Mouse (Mus musculus) stomach, embryonic 16.5 days (tissue): ENCODE results near the gene Sephs1. TPM values are rescaled to one million over a fixed set of nuclear protein-coding genes. Genes with fewer than 3 reads are reported as not detected.

Experiments used
- ATAC-seq: fragments of 200-750 bp; cut with Nextera tagmentation; 2 replicates; pipeline ENCODE4 v1.8.0; 2017; ENCODE audit warnings: moderate number of reproducible peaks, moderate TSS enrichment; ENCODE audit not compliant: insufficient read depth, low FRiP score
- H3K27ac ChIP-seq: fragments of 300-500 bp; sonication (generic); 2 replicates; pipeline ENCODE4 v1.5.1; 2014; ENCODE audit warnings: low read length
- H3K27me3 ChIP-seq: fragments of 300-500 bp; sonication (generic); 2 replicates; pipeline ENCODE4 v1.6.1; 2014; ENCODE audit warnings: low read length, control low read depth, mixed read lengths; ENCODE audit not compliant: control insufficient read depth, insufficient read depth
- H3K36me3 ChIP-seq: fragments of 300-500 bp; sonication (generic); 2 replicates; pipeline ENCODE4 v1.6.1; 2014; ENCODE audit warnings: low read length; ENCODE audit not compliant: control insufficient read depth, insufficient read depth
- H3K4me1 ChIP-seq: fragments of 300-500 bp; sonication (generic); 2 replicates; pipeline ENCODE4 v1.6.1; 2014; ENCODE audit warnings: low read length, control low read depth, mixed read lengths; ENCODE audit not compliant: control insufficient read depth, insufficient read depth
- H3K4me2 ChIP-seq: fragments of 300-500 bp; sonication (generic); 2 replicates; pipeline ENCODE4 v1.6.1; 2014; ENCODE audit warnings: low read depth, low read length, mixed read lengths
- H3K4me3 ChIP-seq: fragments of 300-500 bp; sonication (generic); replicated peaks from 2 replicates; pipeline ENCODE4 v1.5.1; 2014; ENCODE audit warnings: mild to moderate bottlenecking, low read length
- H3K9ac ChIP-seq: fragments of 300-500 bp; sonication (generic); 2 replicates; pipeline ENCODE4 v1.6.1; 2014; ENCODE audit warnings: low read length
- H3K9me3 ChIP-seq: fragments of 300-500 bp; sonication (generic); replicated peaks from 2 replicates; pipeline ENCODE4 v1.6.1; 2016; ENCODE audit warnings: low read length, control low read depth; ENCODE audit not compliant: control insufficient read depth
- WGBS: fragments of 180-500 bp; shearing (Covaris S2); extraction: QIAGEN DNeasy Blood & Tissue Kit; methylation state at CpG from one replicate; pipeline ENCODE4 v1.1.7; 2014; 5-methylcytosine and 5-hydroxymethylcytosine counted together
- polyA plus RNA-seq: library from polyadenylated mRNA; unstranded; fragments of >200 nt; fragmentation: Nextera tagmentation; extraction: Ambion mirVana; gene quantifications from 2 replicates; pipeline ENCODE4 v1.2.1, GENCODE M21; 2015

The Sephs1 gene
- polyA plus RNA-seq, 1 experiment from 2014 or later = 53.0 TPM

DNA sequence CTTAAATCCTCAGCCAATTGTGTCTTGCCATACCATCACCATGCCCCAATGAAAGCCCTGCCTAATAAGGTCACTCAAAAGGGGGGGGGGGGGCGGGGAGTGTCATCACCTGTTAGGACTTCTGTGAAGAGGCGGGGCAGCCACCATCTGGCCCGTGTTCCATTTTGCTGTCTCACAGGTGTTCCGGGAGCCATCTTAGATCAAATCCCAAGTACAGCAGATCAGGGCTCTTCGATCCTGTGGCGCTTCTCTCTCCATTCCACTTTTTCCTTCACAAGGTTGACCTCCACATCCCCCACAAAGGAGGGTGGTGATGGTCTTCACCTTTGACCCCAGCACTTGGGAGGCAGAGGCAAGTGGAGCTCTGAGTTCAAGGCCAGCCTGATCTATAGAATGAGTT, 34.7 kb downstream of the Sephs1 start:
- Histone ChIP-seq H3K27ac (no peak overlapping the region), H3K4me3 (no peak overlapping the region), H3K36me3 (no peaks in the 10 kb centered on the region), H3K4me2 (no peak overlapping the region), H3K27me3 (no peaks in the 10 kb centered on the region), H3K9ac (no peak overlapping the region), H3K4me1 (peaks cover 7% of the 10 kb centered on the region), H3K9me3 (0 out of 2 replicates have a peak, but pooled peaks cover 7% of the 10 kb centered on the region)
- WGBS = 64% methylated on average over 6 of the region's 6 CpGs
- ATAC-seq = no peak

DNA sequence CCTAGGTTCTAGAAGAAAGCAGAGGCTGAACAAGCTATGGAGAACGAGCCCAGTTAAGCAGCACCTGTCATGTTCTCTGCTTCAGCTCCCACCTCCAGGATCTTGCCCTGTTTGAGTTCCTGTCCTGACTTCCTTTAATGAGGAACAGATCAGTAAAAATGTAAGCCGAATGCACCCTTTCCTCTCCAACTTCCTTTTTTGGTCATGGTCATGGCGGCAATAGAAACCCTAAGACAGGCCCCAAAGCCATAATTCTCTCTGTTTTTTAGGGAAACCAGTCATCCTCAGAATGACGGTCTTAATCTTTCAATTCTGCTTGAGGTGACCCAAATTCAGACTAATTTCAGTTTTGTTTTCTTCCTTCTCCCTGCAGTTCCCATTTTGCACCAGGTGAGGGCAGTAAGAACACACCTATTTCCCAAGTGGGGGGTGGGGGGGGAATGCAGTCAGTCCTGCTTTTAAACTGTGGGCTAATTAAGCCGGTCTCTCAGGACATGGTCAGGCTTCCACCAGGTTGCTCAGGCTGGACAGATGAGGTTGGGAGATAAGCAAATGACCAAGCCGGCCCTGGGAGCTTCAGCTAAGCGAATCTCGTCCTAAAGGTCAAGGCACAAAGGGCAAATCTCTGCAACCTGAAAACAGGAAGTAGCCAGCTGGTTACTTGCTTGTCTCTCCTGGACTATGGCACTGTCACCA, 36.1 kb downstream of the Sephs1 start:
- 0 out of 2 replicates have a peak, but pooled peaks cover under 1% of the 10 kb centered on the region for H3K9me3 ChIP-seq
- no peak overlapping the region for H3K27ac ChIP-seq
- peak overlapping the region; percentile 56; the same call in 1 of the 2 replicates for H3K9ac ChIP-seq
- H3K4me2 ChIP-seq = peak overlapping the region; percentile 45; the same call in 1 of the 2 replicates
- peak overlapping the region; percentile 19; the same call in 1 of the 2 replicates for H3K4me3 ChIP-seq
- WGBS = 16% methylated on average over 8 of the region's 8 CpGs
- no peak for ATAC-seq
- H3K27me3 ChIP-seq = no peaks in the 10 kb centered on the region
- no peaks in the 10 kb centered on the region for H3K36me3 ChIP-seq
- peaks cover 7% of the 10 kb centered on the region for H3K4me1 ChIP-seq

DNA sequence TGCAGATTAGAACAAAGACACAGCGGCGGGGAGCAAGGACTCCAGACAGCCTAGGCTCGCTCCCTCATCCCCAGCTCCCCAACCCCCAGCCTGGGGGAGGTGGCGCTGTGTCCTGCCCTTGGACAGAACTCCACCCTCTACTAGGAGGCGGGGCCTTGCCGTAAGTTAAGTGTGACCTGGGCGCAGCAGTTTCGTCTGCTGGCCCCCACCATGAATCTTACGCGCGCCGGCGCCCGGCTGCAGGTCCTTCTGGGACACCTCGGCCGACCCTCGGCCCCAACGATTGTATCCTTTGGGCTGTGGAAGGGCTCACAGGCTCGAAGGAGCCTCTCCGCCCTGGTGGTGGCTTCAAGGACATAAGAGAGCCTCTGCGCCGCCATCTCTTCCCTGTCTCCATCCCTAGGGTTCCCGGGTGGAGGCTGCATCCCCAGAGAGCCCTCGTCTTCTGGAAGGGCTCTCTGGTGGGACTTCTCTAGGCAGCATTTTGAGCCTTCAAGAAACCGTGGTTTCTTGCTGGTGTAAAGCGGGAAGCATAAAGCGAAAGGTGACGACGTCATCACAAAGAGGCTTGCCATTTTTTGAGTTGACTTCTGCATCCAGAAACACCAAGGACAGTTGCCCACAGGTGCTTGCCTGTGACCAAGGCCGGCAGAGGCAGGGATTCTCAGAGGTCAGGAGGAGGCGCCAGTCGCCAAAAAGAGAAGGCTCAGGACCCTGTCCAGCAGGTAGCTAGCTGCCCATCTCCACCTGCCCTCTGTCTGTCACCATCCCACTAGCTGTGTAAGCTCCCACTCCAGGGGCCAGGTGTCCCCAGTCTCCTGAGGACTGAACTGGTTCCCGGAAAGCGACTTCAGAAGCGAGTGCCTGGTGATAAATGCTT, 37.7 kb downstream of the Sephs1 start, which contains the start of gene Phyh:
Phyh (plus strand) TSS at position 160 of the 880 bp plus-strand sequence.
- H3K4me2 ChIP-seq = peak within 1 kb of the TSS; percentile 88
- no peaks in the 10 kb centered on the region for H3K27me3 ChIP-seq
- peak; percentile 92 for ATAC-seq
- H3K27ac ChIP-seq = peak within 1 kb of the TSS; percentile 82
- H3K9me3 ChIP-seq = 0 out of 2 replicates have a peak, but pooled peaks cover 3% of the 10 kb centered on the region
- no peaks in the 10 kb centered on the region for H3K36me3 ChIP-seq
- H3K9ac ChIP-seq = peak within 1 kb of the TSS; percentile 90
- H3K4me1 ChIP-seq = peaks cover 7% of the 10 kb centered on the region
- peak within 1 kb of the TSS; percentile 81 for H3K4me3 ChIP-seq
- 6% methylated on average over 35 of the region's 35 CpGs for WGBS

DNA sequence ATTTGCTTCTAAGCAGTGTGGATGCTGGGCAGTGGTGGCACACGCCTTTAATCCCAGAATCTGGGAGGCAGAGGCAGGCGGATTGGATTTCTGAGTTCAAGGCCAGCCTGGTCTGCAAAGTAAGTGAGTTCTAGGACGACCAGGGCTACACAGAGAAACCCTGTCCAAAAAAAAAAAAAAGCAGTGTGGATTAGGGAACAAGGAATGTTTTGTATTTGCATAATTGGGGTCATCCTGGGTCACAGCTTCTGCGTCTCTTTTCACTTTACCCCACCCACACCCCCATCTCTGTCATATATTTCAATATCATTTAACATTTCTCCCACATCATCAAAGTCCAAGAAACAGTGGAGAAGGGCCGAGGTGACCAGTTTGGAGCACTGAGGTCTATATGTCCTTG, 39.7 kb downstream of the Sephs1 start:
- H3K9me3 ChIP-seq = 0 out of 2 replicates have a peak, but pooled peaks cover 7% of the 10 kb centered on the region
- peaks cover 4% of the 10 kb centered on the region; the same call in 1 of the 2 replicates for H3K36me3 ChIP-seq
- ATAC-seq = no peak
- peaks cover 7% of the 10 kb centered on the region for H3K4me1 ChIP-seq
- H3K27ac ChIP-seq = no peak overlapping the region
- H3K9ac ChIP-seq = no peak overlapping the region
- WGBS = 76% methylated on average over 5 of the region's 5 CpGs
- H3K4me3 ChIP-seq = no peak overlapping the region
- H3K4me2 ChIP-seq = no peak overlapping the region
- H3K27me3 ChIP-seq = no peaks in the 10 kb centered on the region

DNA sequence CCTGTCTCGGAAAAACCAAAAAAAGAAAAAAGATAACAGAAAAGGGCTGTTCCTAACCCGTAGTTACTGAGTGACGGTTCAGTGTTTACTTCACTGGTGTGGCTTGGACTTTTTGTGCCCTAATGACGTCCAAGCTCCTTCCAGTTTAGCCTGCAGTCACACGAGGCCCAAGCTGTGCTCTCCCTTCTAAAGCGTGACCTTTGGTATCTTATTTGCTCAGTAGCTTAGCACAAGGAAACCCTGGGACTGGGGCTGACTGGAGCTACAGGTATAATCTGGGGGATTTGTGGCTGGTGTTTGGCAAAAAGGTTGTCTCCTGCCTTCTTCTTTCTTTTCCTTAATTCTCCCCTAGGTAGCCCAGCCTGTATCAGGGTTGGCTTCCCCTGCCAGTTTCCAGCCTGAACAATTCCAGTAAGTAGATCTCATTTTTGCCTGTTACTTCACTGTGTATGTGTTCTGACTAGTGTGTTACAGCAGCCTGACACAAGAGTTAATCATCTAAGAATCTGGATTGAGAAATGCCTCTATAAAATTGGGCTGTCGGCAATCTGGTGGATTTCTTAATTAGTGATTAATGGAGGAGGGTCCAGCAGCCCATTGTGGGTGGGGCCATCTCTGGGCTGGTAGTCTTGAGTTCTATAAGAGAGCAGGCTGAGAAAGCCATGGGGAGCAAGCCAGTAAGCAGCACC, 41.3 kb downstream of the Sephs1 start:
- Histone ChIP-seq H3K4me1 (peaks cover 6% of the 10 kb centered on the region), H3K4me2 (no peak overlapping the region), H3K27ac (peak overlapping the region; percentile 83), H3K9ac (no peak overlapping the region), H3K4me3 (no peak overlapping the region), H3K9me3 (0 out of 2 replicates have a peak, but pooled peaks cover 7% of the 10 kb centered on the region), H3K36me3 (peaks cover 4% of the 10 kb centered on the region; the same call in 1 of the 2 replicates), H3K27me3 (no peaks in the 10 kb centered on the region)
- peak; percentile 77; the same call in 1 of the 2 replicates for ATAC-seq
- WGBS = 38% methylated on average over 7 of the region's 7 CpGs

DNA sequence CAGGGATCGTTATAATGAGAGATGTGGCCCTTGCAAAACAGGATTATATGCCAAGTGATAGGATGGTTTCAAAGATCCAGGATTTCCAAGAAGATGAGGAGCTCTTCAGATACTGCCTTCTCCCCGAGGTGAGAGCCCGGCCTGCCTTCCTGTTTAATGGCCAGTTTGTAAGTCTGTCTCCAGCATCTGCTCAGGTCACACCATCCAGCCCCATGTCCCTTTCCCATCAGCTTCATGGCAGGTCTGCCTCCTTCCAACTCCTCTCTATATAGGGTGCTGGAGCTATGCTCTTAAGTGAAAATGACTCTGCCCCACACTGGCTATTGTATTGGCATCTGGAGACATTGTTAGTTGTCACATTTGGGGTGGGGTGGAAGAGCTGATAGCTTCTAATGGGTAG, 46.0 kb downstream of the Sephs1 start:
- 86% methylated on average over 3 of the region's 3 CpGs for WGBS
- Histone ChIP-seq H3K4me1 (no peaks in the 10 kb centered on the region), H3K27me3 (no peaks in the 10 kb centered on the region), H3K36me3 (peaks cover 6% of the 10 kb centered on the region), H3K27ac (no peak overlapping the region), H3K4me2 (no peak overlapping the region), H3K9ac (no peak overlapping the region), H3K4me3 (no peak overlapping the region), H3K9me3 (0 out of 2 replicates have a peak, but pooled peaks cover 7% of the 10 kb centered on the region)
- ATAC-seq = no peak

DNA sequence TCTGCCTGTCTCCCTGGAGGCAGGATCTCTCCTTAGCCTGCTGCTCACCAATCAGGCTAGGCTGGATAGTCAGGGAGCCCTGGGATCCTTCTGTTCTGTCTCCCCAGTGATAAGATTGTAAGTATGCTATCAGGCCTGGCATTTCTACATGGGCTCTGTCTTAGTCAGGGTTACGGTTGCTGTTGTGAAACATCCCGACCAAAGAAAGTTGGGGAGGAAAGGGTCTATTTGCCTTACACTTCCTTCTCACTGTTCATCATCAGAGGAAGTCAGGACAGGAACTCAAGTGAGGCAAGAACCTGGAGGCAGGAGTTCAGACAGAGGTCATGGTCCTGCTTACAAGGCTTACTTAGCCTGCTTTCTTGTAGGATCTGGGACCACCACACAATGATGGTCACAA, 47.9 kb downstream of the Sephs1 start:
- Histone ChIP-seq H3K4me1 (no peaks in the 10 kb centered on the region), H3K9ac (no peak overlapping the region), H3K36me3 (peaks cover 6% of the 10 kb centered on the region), H3K4me2 (no peak overlapping the region), H3K27ac (no peak overlapping the region), H3K4me3 (no peak overlapping the region), H3K27me3 (no peaks in the 10 kb centered on the region), H3K9me3 (0 out of 2 replicates have a peak, but pooled peaks cover 4% of the 10 kb centered on the region)
- WGBS = 83% methylated on average over 2 of the region's 2 CpGs
- ATAC-seq = no peak

DNA sequence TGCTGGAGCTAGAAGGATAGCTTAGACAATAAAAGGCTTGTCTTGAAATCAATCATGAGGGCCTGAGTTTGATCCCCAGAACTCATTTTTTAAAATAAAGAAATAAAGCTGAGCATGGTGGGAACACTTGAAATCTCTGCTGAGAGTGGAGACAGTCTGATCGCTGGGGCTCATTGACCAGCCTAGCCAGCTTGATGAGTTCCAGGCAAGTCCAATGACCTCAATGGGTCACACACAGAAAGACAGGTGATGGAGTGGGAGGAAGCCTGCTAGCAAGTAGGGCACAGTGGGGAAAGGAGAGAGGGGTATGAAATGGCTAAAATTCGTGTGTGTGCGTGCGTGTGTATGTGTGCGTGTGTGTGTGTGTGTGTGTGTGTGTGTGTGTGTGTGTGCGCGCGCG, 53.2 kb downstream of the Sephs1 start:
- Histone ChIP-seq H3K4me1 (no peaks in the 10 kb centered on the region), H3K36me3 (peaks cover 16% of the 10 kb centered on the region), H3K27me3 (no peaks in the 10 kb centered on the region), H3K9ac (no peak overlapping the region), H3K4me2 (no peak overlapping the region), H3K9me3 (peaks cover 7% of the 10 kb centered on the region; the same call in 1 of the 2 replicates), H3K27ac (no peak overlapping the region), H3K4me3 (no peak overlapping the region)
- no peak for ATAC-seq
- WGBS = 85% methylated on average over 9 of the region's 9 CpGs
